Mouse (Mus musculus): Measurements from ENCODE around the gene Gm45140.
"Not testable (repeated sequence)": the region's sequence is repeated elsewhere in the genome, so short reads cannot be mapped to it uniquely, and the experiment has no call there.

Gene Gm45140

DNA sequence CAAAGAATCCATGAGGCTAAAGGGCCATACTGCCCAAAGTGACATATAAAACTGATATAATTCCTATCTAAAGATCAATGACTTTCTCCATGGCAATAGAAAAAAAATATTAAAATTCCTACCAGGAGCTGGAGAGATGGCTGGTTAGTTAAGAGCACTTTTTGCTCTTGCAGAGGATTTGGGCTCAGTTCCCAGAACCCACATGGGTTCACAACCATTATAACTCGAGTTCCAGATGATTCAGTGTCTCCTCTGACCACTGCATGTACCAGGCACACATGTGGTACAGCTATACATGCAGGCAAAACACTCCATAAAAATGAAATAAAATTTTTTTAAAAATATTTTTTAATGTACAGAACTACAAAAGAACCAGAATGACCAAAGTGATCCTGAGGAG is 61.1 kb downstream of the Gm45140 start:
- DNase-seq: no peak

- DNase-seq: no peak
These were observed 65.0 kb downstream of the Gm45140 start for GRCm38 (mm10) chr6:87770626-87771025.

GRCm38 (mm10) chr6:87764296-87764695 is 71.3 kb downstream of the Gm45140 start:
- DNase-seq: not testable (repeated sequence)

- DNase-seq: no peak
These were observed 72.0 kb downstream of the Gm45140 start for GRCm38 (mm10) chr6:87763376-87764280.

GRCm38 (mm10) chr6:87762161-87762560 is 73.4 kb downstream of the Gm45140 start:
- DNase-seq: no peak

DNA sequence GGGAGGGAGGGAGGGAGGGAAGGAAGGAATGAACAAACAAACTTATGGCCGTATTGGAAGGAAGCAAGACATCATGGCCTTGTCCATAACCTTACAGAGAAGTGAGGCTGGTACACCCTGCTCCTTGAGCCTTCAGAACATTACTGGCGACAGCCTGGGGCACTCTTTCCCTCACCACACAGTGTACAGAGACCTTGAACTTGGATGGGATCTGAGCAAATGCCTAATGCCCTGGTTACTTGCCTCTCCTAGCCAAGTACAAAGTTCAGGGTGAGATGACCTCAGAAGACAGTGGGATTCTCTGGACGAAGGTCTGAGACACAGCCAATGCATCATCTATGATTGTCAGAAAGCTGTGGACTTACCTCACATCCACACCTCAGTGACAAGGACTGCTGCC is 75.7 kb downstream of the Gm45140 start:
- no peak for DNase-seq

DNA sequence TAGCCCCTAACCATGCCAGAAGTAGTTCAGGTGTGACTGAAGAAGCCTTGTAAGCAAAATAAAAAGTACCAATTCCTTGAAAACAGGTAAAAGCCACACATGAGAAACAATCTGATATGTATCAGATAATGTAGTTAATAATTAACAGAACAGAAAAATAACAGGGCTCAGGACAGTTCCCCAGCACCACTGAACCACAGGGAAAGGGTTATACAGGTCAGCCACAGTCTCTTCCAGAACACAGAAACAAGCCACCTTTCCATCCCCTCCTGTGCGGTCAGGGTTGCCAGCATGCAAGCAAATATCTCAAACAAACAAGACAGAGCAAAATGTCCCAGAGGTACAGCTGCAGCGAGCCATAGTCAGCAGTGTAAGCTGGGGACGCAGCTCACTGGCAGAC is 76.2 kb downstream of the Gm45140 start:
- no peak for DNase-seq

DNA sequence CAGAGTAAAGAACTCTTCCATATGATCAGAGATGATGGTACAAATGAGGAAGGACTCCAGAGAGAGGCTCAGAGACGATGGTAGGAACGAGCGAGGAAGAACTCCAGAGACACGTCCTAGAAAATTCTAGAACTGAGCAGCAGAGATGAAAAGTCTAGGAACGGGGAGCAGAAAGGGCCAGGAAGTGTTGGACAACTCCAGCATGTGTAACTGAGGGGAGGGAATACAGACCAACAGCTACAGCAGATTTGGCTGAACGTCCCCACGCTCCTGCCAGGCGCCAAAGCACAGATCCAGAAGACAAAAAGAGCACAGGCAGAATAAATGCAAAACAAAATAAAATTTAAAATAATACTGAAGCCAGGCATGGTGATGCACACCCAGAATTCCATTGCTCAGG is 78.7 kb downstream of the Gm45140 start:
- no peak for DNase-seq

DNA sequence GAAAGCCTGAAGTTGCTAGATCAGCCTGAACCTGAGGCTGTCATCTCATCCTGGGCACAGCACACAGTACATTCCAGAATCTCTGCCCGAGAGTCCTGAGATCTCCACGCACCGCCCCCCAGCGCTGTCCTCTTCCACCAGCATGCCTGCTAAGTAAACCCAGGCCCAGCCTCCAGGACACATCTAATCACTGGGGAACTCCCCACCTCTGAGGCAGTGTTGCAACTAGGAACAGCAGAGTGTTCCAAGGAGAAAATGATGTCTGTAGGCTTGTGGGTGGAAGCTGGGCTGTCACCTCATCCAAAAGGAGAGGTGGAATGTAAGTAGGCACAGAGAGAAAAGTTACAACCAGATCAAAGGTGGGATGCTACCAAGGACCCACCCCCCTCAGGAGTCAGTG is 80.4 kb downstream of the Gm45140 start:
- no peak for DNase-seq

GRCm38 (mm10) chr6:87751574-87751973 is 84.0 kb downstream of the Gm45140 start:
- no peak for DNase-seq

- DNase-seq: no peak
These were observed 85.2 kb downstream of the Gm45140 start for GRCm38 (mm10) chr6:87750184-87750910.

GRCm38 (mm10) chr6:87748531-87748930 is 87.1 kb downstream of the Gm45140 start:
- DNase-seq: no peak

GRCm38 (mm10) chr6:87748078-87748477 is 87.5 kb downstream of the Gm45140 start:
- no peak for DNase-seq

DNA sequence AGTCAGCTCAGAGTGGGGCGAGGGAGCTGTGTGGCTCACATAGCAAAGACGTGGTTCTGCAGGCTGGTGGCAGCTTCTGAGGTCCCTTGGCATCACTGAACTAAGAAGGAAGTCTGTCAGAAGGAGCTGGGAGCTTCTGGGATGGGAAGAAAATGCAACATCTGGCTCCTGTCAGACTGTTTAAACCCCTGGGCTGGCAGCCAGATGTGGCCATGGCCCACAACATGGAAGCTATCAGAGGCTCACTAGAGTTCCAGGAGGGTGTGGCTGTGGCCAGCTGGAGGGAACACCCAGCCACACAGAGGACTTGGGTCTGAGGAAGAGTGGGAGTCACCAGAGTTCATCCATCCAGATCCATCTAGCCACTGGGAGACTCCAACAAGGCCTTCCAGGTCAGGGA is 88.7 kb downstream of the Gm45140 start:
- no peak for DNase-seq

DNA sequence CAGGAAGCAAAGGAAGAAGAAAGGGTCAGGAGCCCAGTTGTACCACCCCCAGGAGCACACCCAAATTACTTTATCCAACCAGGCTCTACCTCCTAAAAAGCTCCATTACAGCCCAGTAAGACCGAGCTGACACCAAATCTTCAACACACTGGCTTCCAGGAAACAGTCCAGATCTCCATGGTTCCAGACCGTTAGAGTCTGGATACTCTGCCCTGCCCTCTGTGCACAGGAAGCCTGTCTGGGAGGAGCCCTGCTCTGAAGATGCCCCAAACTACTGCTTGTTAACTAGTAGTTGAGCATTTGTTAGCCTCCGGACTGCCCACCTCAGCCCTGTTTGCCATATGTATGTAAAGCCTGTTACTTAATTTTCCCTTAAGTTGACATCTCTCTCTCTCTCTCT is 89.5 kb downstream of the Gm45140 start:
- DNase-seq: no peak

DNA sequence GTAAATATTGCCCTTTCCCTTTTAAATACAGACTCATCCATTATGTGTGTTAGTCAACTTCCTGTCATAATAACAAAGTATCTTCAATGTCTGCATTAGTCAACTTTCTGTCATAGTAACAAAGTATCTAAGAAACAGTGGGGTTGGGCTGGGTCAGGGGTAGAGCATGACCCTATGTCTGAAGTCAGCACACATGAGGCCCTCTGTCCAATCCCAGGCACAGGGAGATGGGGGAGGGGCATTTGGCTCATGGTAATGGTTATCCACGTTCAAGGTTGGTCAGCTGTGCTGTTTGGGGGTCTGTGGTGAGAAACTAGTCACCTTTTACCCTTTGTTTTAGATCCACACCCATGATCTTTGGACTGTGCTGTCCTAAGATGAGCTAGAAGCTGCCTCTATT is 90.3 kb downstream of the Gm45140 start:
- no peak for DNase-seq

GRCm38 (mm10) chr6:87744632-87745031 is 91.0 kb downstream of the Gm45140 start:
- DNase-seq: no peak

- no peak for DNase-seq
These were observed 92.3 kb downstream of the Gm45140 start for GRCm38 (mm10) chr6:87743281-87743680.

- DNase-seq: peak; percentile 40
These were observed 92.8 kb downstream of the Gm45140 start for GRCm38 (mm10) chr6:87742804-87743203.

- no peak for DNase-seq
These were observed 93.6 kb downstream of the Gm45140 start for GRCm38 (mm10) chr6:87741978-87742377.

DNA sequence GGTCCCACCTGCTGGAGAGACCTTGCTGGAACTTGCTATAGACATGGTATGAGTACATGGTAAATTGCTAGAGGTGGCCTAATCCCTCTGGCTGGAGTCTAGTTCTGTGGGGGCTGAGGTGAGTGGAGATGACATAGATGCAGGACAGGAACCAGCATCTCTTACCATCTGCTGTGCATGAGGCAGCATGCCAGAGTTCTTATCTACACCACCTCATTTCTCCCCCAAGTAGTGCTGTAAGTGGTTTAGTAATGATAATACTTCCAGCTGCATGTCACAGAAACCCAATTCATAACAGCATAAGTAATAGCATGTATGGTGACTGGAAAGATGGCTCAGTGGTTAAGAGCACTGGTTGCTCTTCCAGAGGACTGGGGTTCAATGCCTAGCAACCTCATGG is 95.1 kb downstream of the Gm45140 start:
- DNase-seq: no peak

DNA sequence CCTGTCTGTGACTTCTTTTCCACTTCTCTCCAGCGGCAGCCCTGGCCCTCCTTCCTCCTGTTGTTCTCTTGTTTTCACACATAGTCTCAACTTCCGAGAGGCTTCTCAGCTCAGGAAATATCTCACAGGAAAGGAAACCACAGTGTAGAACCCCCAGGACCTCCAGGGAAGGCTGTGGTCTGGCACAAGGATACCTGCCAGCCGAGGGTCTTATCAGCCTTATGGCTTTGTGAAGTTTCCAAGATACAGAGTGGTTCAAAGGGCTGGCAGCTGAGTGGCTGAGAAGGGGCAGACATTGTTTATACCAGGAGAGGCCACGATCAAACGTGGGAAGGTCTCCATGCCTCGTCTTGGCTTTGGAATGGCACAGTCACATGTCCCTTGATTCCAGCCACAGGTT is 95.7 kb downstream of the Gm45140 start:
- DNase-seq: no peak
